Mouse (Mus musculus) lung, postnatal 25 days (tissue): ENCODE measurements around the gene Lclat1.
A peak's percentile ranks its signal among the peaks of the same experiment; 100 is the strongest.

Experiments
- DNase-seq: peaks from one replicate; pipeline ENCODE4 v3.0.0; 2022; ENCODE audit warnings: low spot score

Lclat1 gene

GRCm38 (mm10) chr17:73107158-73108157 is at the start of gene Lclat1:
Lclat1 (plus strand) TSS chr17:73107985.
- peak; percentile 96 for DNase-seq

GRCm38 (mm10) chr17:73058319-73058718 is 49.5 kb upstream of the Lclat1 start:
- no peak for DNase-seq

GRCm38 (mm10) chr17:73060224-73060896 is 47.4 kb upstream of the Lclat1 start:
- DNase-seq: no peak

GRCm38 (mm10) chr17:73060897-73061252 is 46.9 kb upstream of the Lclat1 start:
- DNase-seq: no peak

- DNase-seq: no peak
Observed at GRCm38 (mm10) chr17:73062701-73063100, 45.1 kb upstream of the Lclat1 start.

- DNase-seq: no peak
Observed at GRCm38 (mm10) chr17:73063299-73063698, 44.5 kb upstream of the Lclat1 start.

- DNase-seq: no peak
Observed at GRCm38 (mm10) chr17:73063781-73064180, 44.0 kb upstream of the Lclat1 start.

- DNase-seq: no peak
Observed at GRCm38 (mm10) chr17:73066387-73067169, 41.2 kb upstream of the Lclat1 start.

- DNase-seq: peak; percentile 47
Observed at GRCm38 (mm10) chr17:73067423-73067822, 40.4 kb upstream of the Lclat1 start.

GRCm38 (mm10) chr17:73068321-73068992 is 39.3 kb upstream of the Lclat1 start:
- DNase-seq: no peak

- DNase-seq: no peak
Observed at GRCm38 (mm10) chr17:73070466-73070865, 37.3 kb upstream of the Lclat1 start.

GRCm38 (mm10) chr17:73071725-73072263 is 36.0 kb upstream of the Lclat1 start:
- peak; percentile 53 for DNase-seq

- DNase-seq: peak; percentile 81
Observed at GRCm38 (mm10) chr17:73072286-73072685, 35.5 kb upstream of the Lclat1 start.

GRCm38 (mm10) chr17:73074631-73075030 is 33.2 kb upstream of the Lclat1 start:
- DNase-seq: no peak

- no peak for DNase-seq
Observed at GRCm38 (mm10) chr17:73075238-73075890, 32.4 kb upstream of the Lclat1 start.

- DNase-seq: no peak
Observed at GRCm38 (mm10) chr17:73077638-73078037, 30.1 kb upstream of the Lclat1 start.

GRCm38 (mm10) chr17:73081360-73082133 is 26.2 kb upstream of the Lclat1 start:
- DNase-seq: no peak

GRCm38 (mm10) chr17:73082506-73083196 is 25.1 kb upstream of the Lclat1 start:
- no peak for DNase-seq
